Mouse (Mus musculus) ES-Bruce4 (cell line): ENCODE measurements at regions not wholly inside any gene's neighbourhood (a gene's known extent, or its start where the extent isn't known, plus 50 kb on each side); places are given as distances from the start of the nearest gene placed in this dataset.

Experiments
- CTCF ChIP-seq: IDR thresholded peaks from one replicate; pipeline ENCODE4 v1.8.1; 2011; ENCODE audit warnings: low read depth, low read length
- EP300 ChIP-seq: IDR thresholded peaks from 2 replicates; pipeline ENCODE4 v1.6.1; 2011; ENCODE audit warnings: low read depth, low read length; ENCODE audit not compliant: insufficient read depth
- POLR2A ChIP-seq: IDR thresholded peaks from one replicate; pipeline ENCODE4 v1.8.1; 2011; ENCODE audit warnings: low read length; ENCODE audit not compliant: insufficient read depth

- no peak for TF ChIP-seq CTCF
- no peak for TF ChIP-seq POLR2A
- TF ChIP-seq EP300 = no peak
Observed at GRCm38 (mm10) chrX:12494535-12494934, 93.1 kb upstream of the Atp6ap2 start.
